ENCODE assay signal across 15 mouse cellular contexts in the genomic region with DNA sequence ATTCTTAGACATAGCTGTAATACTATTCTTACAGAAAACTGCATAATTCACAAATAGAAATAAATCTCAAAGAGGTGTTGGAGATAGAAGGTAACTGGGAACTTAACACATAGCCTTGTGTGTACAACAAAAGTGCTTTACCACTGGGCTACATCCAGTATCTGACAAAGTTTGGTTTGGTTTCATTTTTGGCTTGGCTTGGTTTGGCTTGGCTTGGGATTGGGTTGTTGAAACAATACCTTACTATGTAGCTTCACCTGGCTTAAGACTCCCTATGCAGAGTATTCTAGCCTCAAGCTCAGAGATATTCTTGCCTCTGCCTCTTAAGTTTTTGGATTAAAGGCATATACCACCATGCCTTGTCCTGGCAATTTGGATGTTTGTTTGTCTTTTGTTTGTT.
"Had no signal": no experiment of that assay in that cellular context is flagged by ENCODE, and none has a peak within 500 bp of the region (broad histone marks: within the 10 kb centered on the region; RNA-seq: fewer than 3 reads in every experiment).

No protein-coding gene starts in this region.

- DNase-seq: heart, postnatal 10 days; heart, postnatal 14 days; heart, postnatal 36 days; kidney, adult 11 months; kidney, adult 18-20 months; kidney, adult 2 months; kidney, adult 8-10 months; kidney, adult 9 months; kidney, postnatal 10 days; kidney, postnatal 14 days; kidney, postnatal 25 days; kidney, postnatal 36 days; kidney, postnatal 4 days; layer of hippocampus, adult 9-11 months; layer of hippocampus, postnatal 36 days had no signal
